ENCODE assay signal across 23 mouse cellular contexts in the genomic region with DNA sequence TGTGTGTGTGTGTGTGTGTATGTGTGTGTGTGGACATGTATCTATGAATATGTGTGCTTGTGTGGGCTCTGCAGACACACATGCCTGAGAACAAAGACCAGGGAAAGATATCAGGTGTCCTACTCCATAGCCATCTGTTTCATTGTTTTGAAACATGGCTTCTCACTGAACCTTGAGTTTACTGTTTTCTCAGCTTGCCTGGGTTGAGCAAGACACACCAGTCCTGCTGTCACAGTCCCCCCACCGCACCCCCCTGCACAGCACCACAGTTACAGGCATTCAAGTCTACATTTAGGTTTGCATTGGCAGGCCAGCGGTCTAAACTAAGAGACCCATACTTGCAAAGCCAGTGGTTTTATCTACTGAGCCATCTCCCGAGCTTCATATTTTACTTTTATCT.
A peak's percentile ranks its signal among the peaks of the same experiment; 100 is the strongest.
DNase-seq lines count a peak whose midpoint lies in the region; ATAC-seq lines count a peak whose summit lies in the region.
"Had no signal": no experiment of that assay in that cellular context is flagged by ENCODE, and none has a peak within 500 bp of the region (broad histone marks: within the 10 kb centered on the region; RNA-seq: fewer than 3 reads in every experiment).

No protein-coding gene starts in this region.

- H3K27me3 ChIP-seq in forebrain, embryonic 13.5 days, result no peaks in the 10 kb centered on the region
- no peaks in the 10 kb centered on the region for H3K27me3 ChIP-seq in forebrain, embryonic 10.5 days (ENCODE audit: poor library complexity, severe bottlenecking)
- no peaks in the 10 kb centered on the region for H3K27me3 ChIP-seq in kidney, embryonic 16.5 days (ENCODE audit: insufficient read depth, low read length)
- H3K27me3 ChIP-seq: heart, embryonic 12.5 days; hindbrain, embryonic 12.5 days; liver, embryonic 13.5 days; midbrain, embryonic 13.5 days; stomach, embryonic 15.5 days had no signal

- 84% methylated on average over 3 of the region's 3 CpGs for WGBS in forebrain, embryonic 13.5 days
- 88% methylated on average over 3 of the region's 3 CpGs for WGBS in forebrain, embryonic 10.5 days
- 68% methylated on average over 3 of the region's 3 CpGs for WGBS in kidney, embryonic 16.5 days

- peak; percentile 68; the same call in 1 of the 2 replicates for ATAC-seq in forebrain, embryonic 13.5 days
- peak; percentile 46; the same call in 1 of the 2 replicates for ATAC-seq in kidney, embryonic 16.5 days (ENCODE audit: low FRiP score, low TSS enrichment)
- ATAC-seq: forebrain, postnatal 0 days; midbrain, embryonic 13.5 days had no signal

- no peak overlapping the region for H3K4me2 ChIP-seq in forebrain, embryonic 13.5 days
- H3K4me2 ChIP-seq in kidney, embryonic 16.5 days (replicated peaks; ENCODE audit: low read depth, low read length), result no peak overlapping the region
- H3K4me2 ChIP-seq: heart, embryonic 12.5 days; hindbrain, embryonic 12.5 days; liver, embryonic 13.5 days; midbrain, embryonic 13.5 days; stomach, embryonic 15.5 days had no signal

- no peak overlapping the region for H3K4me3 ChIP-seq in forebrain, embryonic 13.5 days
- H3K4me3 ChIP-seq in forebrain, embryonic 10.5 days, result no peak overlapping the region
- no peak overlapping the region for H3K4me3 ChIP-seq in kidney, embryonic 16.5 days (ENCODE audit: low read length)
- H3K4me3 ChIP-seq: heart, embryonic 12.5 days; hindbrain, embryonic 12.5 days; left cerebral cortex, adult 2 months; liver, embryonic 13.5 days; midbrain, embryonic 13.5 days; stomach, embryonic 15.5 days had no signal

- H3K9ac ChIP-seq in forebrain, embryonic 13.5 days, result no peak overlapping the region
- H3K9ac ChIP-seq in kidney, embryonic 16.5 days (replicated peaks; ENCODE audit: low read length), result no peak overlapping the region
- H3K9ac ChIP-seq: forebrain, postnatal 0 days; heart, embryonic 12.5 days; hindbrain, embryonic 12.5 days; liver, embryonic 13.5 days; midbrain, embryonic 13.5 days; stomach, embryonic 15.5 days had no signal

- no peaks in the 10 kb centered on the region for H3K4me1 ChIP-seq in forebrain, embryonic 13.5 days
- H3K4me1 ChIP-seq in forebrain, embryonic 10.5 days, result no peaks in the 10 kb centered on the region
- H3K4me1 ChIP-seq in kidney, embryonic 16.5 days (ENCODE audit: insufficient read depth, low read length), result peaks cover 13% of the 10 kb centered on the region; the same call in 1 of the 2 replicates
- H3K4me1 ChIP-seq: hindbrain, embryonic 12.5 days; liver, embryonic 13.5 days; midbrain, embryonic 13.5 days; stomach, embryonic 15.5 days had no signal

- no peaks in the 10 kb centered on the region for H3K36me3 ChIP-seq in forebrain, embryonic 13.5 days (ENCODE audit: poor library complexity, severe bottlenecking)
- H3K36me3 ChIP-seq in forebrain, embryonic 10.5 days (replicated peaks), result no peaks in the 10 kb centered on the region
- no peaks in the 10 kb centered on the region for H3K36me3 ChIP-seq in kidney, embryonic 16.5 days (ENCODE audit: insufficient read depth, low read length)
- H3K36me3 ChIP-seq: heart, embryonic 12.5 days; hindbrain, embryonic 12.5 days; liver, embryonic 13.5 days; midbrain, embryonic 13.5 days; stomach, embryonic 15.5 days had no signal

- no peak overlapping the region for H3K27ac ChIP-seq in forebrain, embryonic 13.5 days
- H3K27ac ChIP-seq in forebrain, embryonic 10.5 days, result no peak overlapping the region; the same call in 1 of the 2 replicates
- no peak overlapping the region for H3K27ac ChIP-seq in kidney, embryonic 16.5 days (ENCODE audit: low read length)
- H3K27ac ChIP-seq: hindbrain, embryonic 12.5 days; left cerebral cortex, adult 2 months; liver, embryonic 13.5 days; midbrain, embryonic 13.5 days; stomach, embryonic 15.5 days had no signal

- DNase-seq in forebrain, embryonic 10.5 days (ENCODE audit: extremely low spot score, low spot score), result no peak
- no peak for DNase-seq in kidney, postnatal 10 days
- DNase-seq in embryo, embryonic 9.5 days (ENCODE audit: extremely low spot score), result peak; percentile 7
- peak; percentile 49 for DNase-seq in mesoderm, embryonic 11.5 days (ENCODE audit: low read depth, low spot score)
- no peak for DNase-seq in right cerebral cortex, postnatal 14 days
- DNase-seq: adrenal gland, postnatal 14 days; cerebellum, adult 9-10 months; forebrain, postnatal 0 days; gastrocnemius, postnatal 25 days; heart, adult 18-20 months; heart, postnatal 10 days; kidney, adult 2 months; liver, embryonic 13.5 days; lung, adult 2 months; lung, postnatal 14 days; thymus, postnatal 36 days had no signal

- no peaks in the 10 kb centered on the region for H3K9me3 ChIP-seq in forebrain, embryonic 13.5 days (replicated peaks)
- H3K9me3 ChIP-seq in forebrain, embryonic 10.5 days, result no peaks in the 10 kb centered on the region
- H3K9me3 ChIP-seq in kidney, embryonic 16.5 days (ENCODE audit: low read length), result no peaks in the 10 kb centered on the region
- H3K9me3 ChIP-seq: heart, embryonic 12.5 days; hindbrain, embryonic 12.5 days; liver, embryonic 13.5 days; midbrain, embryonic 13.5 days; stomach, embryonic 15.5 days had no signal

Comparison
In these comparisons a context has a peak if more than half of its experiments do, and no peak if none do; other contexts are left out.
1. DNase-seq: peak in embryo, embryonic 9.5 days (single experiment) and mesoderm, embryonic 11.5 days (single experiment); none in forebrain, embryonic 10.5 days (single experiment), kidney, postnatal 10 days (single experiment) and right cerebral cortex, postnatal 14 days (single experiment).